Mouse (Mus musculus) left cerebral cortex, postnatal 10 days (tissue): Measurements from ENCODE around the gene Lhpp. TPM values are rescaled to one million over a fixed set of nuclear protein-coding genes. Genes with fewer than 3 reads are reported as not detected.
A peak's percentile ranks its signal among the peaks of the same experiment; 100 is the strongest.

Source experiments
- DNase-seq, 2 experiments: peaks; one replicate each; pipeline ENCODE4 v3.0.0; 2021 to 2022; ENCODE audit warnings: low spot score in 2 of 2, mixed read lengths in 1 of 2; ENCODE audit errors: extremely low spot score in 1 of 2
- intact Hi-C: fragments of 180-260 bp; cut with DNase I; formaldehyde crosslinking; loops from one replicate; pipeline ENCODE4 v1.15.1; 2025
- total RNA-seq, 2 experiments: library from RNA; stranded (reverse); gene quantifications; 2 replicates each; pipeline ENCODE4 v1.2.3; 2021

The Lhpp gene
- total RNA-seq, 2 experiments from 2014 or later = 28.6 to 31.6 TPM

- intact Hi-C loops = loop anchor here (5.0 kb wide), 1 partner anchor 62 kb away; no protein-coding TSS in a partner anchor
Observed at GRCm38 (mm10) chr7:132719570-132719969, 109.1 kb downstream of the Lhpp start.

GRCm38 (mm10) chr7:132720562-132720961, 110.1 kb downstream of the Lhpp start:
- intact Hi-C loops = no loop called here

More at GRCm38 (mm10) chr7:132719570-132719969, 109.1 kb downstream of the Lhpp start:
- DNase-seq = no peak

GRCm38 (mm10) chr7:132722401-132723370, 112.2 kb downstream of the Lhpp start:
- no peak for DNase-seq
- intact Hi-C loops = no loop called here

More at GRCm38 (mm10) chr7:132720562-132720961, 110.1 kb downstream of the Lhpp start:
- DNase-seq = no peak

DNA sequence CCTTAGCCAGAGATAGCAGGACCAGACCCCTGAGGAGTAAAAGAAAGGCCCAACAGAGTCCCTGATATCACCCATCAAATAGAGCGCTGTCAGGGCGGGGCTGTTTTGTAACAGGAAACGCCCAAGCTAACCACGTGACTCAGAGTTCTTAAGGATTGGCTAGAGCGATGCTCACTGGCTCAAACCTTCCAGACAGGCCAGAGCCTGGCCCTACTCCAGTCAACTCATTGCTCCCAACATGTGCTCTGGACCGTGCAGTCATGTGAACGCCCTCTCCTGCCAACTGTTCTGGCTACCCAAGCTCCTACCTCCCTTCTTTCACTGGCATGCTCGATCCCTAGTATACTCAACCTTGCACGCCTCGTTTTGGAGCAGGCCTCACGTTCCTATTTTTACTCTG, 113.5 kb downstream of the Lhpp start:
- DNase-seq = no peak
- intact Hi-C loops = no loop called here

- DNase-seq = no peak
- intact Hi-C loops = no loop called here
Observed at GRCm38 (mm10) chr7:132724501-132725062, 114.1 kb downstream of the Lhpp start.

DNA sequence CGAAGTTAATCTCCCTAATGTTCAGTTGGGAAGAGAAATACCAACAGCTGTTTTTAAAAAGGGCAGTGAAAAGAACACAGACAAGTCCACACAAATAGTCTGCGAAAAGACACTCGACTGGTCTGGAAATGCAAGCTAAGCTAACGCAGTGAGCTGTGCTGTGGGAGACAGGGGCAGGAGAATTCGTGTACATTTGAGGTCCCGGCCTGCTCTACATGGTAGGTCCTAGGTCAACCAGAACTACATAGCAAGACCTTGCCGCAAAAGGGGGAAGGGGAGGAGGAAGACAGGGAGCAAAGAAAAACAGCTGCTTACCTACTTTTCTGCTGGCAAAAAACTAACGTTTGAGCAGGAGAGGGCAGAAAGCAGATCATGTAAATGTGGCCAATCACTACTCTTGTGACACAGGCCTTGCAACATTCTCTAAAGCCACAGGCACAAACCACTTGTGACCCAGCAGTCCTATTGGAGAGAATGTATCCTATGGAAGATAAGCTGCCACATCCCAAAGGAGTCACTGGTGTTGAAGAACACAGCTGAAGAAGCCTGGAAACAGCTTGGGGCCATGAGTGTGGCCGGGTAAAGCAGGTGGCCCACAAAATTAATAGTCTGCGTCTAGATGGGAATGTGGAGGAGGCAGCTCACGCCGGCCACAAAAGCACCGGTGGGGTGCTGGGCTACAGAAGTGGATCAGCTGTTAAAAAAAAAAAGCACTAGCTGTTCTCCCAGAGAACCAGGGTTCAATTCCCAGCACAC, 115.8 kb downstream of the Lhpp start:
- no peak for DNase-seq
- intact Hi-C loops = no loop called here

DNA sequence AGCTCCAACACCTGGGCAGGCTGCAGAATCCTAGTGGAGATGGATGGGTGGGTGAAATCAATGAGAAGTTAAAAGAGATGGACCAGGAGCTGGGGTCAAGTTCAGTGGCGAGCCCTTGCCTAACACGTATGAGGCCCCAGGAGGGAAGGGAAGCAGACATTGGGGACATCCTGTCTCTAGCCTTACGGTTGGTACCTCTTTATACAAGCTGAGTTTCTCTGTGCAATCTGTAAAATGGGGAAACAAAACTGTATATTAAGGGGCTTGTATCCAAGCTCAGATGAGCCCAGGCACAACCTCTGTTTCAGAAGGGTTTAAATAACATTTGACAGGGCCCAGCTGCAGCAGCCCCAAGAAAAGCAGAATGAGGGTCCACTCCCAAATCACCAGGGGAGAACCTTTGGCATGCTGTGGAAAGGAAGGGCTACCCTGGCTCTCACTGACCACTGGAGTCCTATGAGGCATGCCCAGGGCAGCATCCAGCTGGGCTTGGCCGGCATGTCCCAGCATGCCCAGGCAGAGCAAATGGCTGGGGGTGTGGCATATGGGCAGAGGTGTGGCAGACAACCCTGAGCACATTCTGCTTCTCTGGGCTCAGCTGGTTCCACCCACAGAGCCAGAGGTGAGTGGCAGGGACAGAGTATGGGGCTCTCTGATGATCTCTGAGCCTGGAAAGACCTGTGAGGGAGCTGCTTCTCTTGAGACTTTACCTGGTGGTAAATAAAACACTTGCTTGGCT, 118.8 kb downstream of the Lhpp start:
- intact Hi-C loops = no loop called here
- no peak for DNase-seq

GRCm38 (mm10) chr7:132730510-132730909, 120.1 kb downstream of the Lhpp start:
- intact Hi-C loops = no loop called here
- no peak for DNase-seq

DNA sequence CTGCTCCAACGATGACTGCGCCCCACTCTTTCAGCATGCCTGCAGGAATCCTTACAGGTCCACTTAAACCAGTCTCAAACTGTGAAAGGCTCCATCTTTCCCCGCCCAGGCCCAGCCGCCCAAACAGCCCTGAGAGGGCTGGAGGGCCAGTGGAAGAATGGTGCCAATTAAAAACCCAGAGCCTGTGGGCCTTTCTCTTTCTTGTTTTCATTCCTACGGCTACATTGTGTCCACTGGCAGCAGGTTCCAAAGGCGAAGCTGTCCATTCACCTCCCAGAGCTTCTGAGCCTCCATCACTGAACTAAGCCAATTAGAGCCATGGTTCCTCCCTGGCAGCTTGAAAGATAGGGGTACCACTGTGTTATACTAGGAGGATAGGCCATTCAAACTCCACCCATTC, 121.1 kb downstream of the Lhpp start:
- intact Hi-C loops = no loop called here
- no peak for DNase-seq

GRCm38 (mm10) chr7:132732136-132732789, 121.8 kb downstream of the Lhpp start:
- DNase-seq = no peak
- intact Hi-C loops = no loop called here

- DNase-seq = no peak
- intact Hi-C loops = no loop called here
Observed at GRCm38 (mm10) chr7:132733521-132733920, 123.1 kb downstream of the Lhpp start.

GRCm38 (mm10) chr7:132734222-132734621, 123.8 kb downstream of the Lhpp start:
- intact Hi-C loops = no loop called here
- no peak for DNase-seq

DNA sequence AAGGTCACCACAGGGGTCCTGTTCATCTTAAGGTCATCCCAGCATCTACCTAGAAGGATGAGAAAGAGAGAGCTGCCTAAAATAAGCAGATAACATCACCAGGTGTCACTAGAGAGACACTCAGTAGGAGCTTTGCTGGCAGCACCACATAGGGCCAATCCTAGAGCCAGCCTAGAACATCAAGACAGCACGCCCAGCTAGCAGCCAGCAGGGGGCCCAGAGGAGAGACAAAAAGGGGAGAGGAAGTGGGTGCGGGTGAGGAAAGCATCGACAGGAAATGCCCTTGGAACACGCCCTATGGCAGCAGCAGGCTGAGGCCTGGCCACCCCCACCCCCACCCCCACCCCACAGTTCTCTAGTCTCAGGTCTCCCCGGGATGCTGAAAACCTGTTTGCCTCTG, 124.7 kb downstream of the Lhpp start:
- intact Hi-C loops = loop anchor here (5.0 kb wide), 1 partner anchor 77 kb away; the partner anchor contains the start of gene Fam53b
- DNase-seq = peak in 1 of 2 experiments; percentile 79

GRCm38 (mm10) chr7:132736099-132736862, 125.8 kb downstream of the Lhpp start:
- intact Hi-C loops = loop anchor here (5.0 kb wide), 1 partner anchor 76 kb away; the partner anchor contains the start of gene Fam53b

GRCm38 (mm10) chr7:132738844-132739243, 128.4 kb downstream of the Lhpp start:
- intact Hi-C loops = loop anchor here (5.0 kb wide), 1 partner anchor 73 kb away; the partner anchor contains the start of gene Fam53b
- no peak for DNase-seq

More at GRCm38 (mm10) chr7:132736099-132736862, 125.8 kb downstream of the Lhpp start:
- DNase-seq = peak in 1 of 2 experiments; percentile 82

DNA sequence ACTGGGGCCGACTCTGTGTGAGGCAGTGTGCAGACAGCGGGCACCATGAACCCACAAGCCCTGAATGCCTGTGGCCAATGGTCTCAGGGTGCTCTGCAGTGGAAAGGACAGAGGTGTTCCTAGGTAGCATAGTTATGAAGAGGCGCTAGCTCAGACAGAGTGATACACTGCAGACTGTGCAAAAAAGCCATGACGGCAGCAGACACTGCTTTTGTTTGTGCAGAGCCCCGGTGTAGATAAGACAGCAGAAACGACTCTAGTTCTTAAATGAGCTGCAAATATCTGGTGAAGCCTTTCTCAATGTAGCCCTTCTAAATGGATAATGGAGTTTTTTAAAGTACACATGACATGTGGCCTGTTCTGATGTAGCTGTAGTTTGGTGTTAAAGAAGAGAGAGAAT, 129.4 kb downstream of the Lhpp start:
- intact Hi-C loops = loop anchor here (5.0 kb wide), 1 partner anchor 72 kb away; the partner anchor contains the start of gene Fam53b

DNA sequence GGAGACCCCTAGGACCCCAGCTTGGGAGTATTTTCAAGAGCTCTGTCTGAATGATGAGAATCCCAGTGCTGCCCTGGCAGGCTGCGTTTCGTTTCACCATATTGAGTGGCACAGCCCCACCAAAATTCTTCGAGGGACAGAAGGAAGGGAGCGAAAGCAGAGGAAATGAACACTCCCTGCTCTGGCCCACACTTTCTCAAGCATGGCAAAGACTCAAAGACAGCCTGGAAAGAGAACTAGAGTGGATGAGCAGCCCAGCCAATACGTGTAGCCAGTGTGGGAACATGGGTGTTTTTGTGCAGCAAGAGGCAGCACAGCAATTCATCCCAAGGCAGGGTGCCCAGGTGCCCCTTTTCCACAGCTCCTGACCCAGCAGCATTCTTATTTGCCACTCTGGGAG, 132.5 kb downstream of the Lhpp start:
- no peak for DNase-seq
- intact Hi-C loops = no loop called here

More for the DNA sequence above, 129.4 kb downstream of the Lhpp start:
- no peak for DNase-seq
